Mouse (Mus musculus) erythroblast, embryonic 14.5 days (primary cell): ENCODE measurements around the gene Grin2d.

Source experiments
- GATA1 ChIP-seq: IDR thresholded peaks from 2 replicates; pipeline ENCODE4 v1.6.1; 2012; ENCODE audit warnings: low read length, inconsistent platforms, mixed read lengths
- TAL1 ChIP-seq: IDR thresholded peaks from 3 replicates; pipeline ENCODE4 v1.6.1; 2012; ENCODE audit warnings: low read length, inconsistent platforms, mixed read lengths

- TF ChIP-seq TAL1 (no peak), GATA1 (no peak)
Measured at GRCm38 (mm10) chr7:45797661-45798510, 80.3 kb downstream of the Grin2d start.
